Mouse (Mus musculus) liver, embryonic 11.5 days (tissue): ENCODE data around the gene Tmbim6. TPM values are rescaled to one million over a fixed set of nuclear protein-coding genes. Genes with fewer than 3 reads are reported as not detected.
"Not testable (repeated sequence)": the region's sequence is repeated elsewhere in the genome, so short reads cannot be mapped to it uniquely, and the experiment has no call there.

Source experiments
- ATAC-seq: fragments of 200-750 bp; cut with Nextera tagmentation; replicated peaks from 2 replicates; pipeline ENCODE4 v1.8.0; 2017; ENCODE audit warnings: moderate number of reproducible peaks, mild to moderate bottlenecking, moderate TSS enrichment, moderate library complexity; ENCODE audit not compliant: low FRiP score
- DNase-seq: peaks from one replicate; pipeline ENCODE4 v3.0.0-alpha.2; 2017; ENCODE audit warnings: low spot score
- H3K27ac ChIP-seq: fragments of 300-500 bp; sonication (generic); 2 replicates; pipeline ENCODE4 v1.5.1; 2014; ENCODE audit warnings: mild to moderate bottlenecking, low read depth, low read length, control low read depth
- H3K27me3 ChIP-seq: fragments of 300-500 bp; sonication (generic); replicated peaks from 2 replicates; pipeline ENCODE4 v1.6.1; 2014; ENCODE audit warnings: low read length, mixed read lengths; ENCODE audit not compliant: control insufficient read depth, insufficient read depth
- H3K36me3 ChIP-seq: fragments of 300-500 bp; sonication (generic); 2 replicates; pipeline ENCODE4 v1.6.1; 2014; ENCODE audit warnings: mild to moderate bottlenecking, low read length, moderate library complexity, mixed read lengths; ENCODE audit not compliant: control insufficient read depth, insufficient read depth
- H3K4me1 ChIP-seq: fragments of 300-500 bp; sonication (generic); replicated peaks from 2 replicates; pipeline ENCODE4 v1.6.1; 2014; ENCODE audit warnings: low read length, mixed read lengths; ENCODE audit not compliant: control insufficient read depth, insufficient read depth
- H3K4me2 ChIP-seq: fragments of 300-500 bp; sonication (generic); 2 replicates; pipeline ENCODE4 v1.6.1; 2014; ENCODE audit warnings: mild to moderate bottlenecking, control low read depth, moderate library complexity
- H3K4me3 ChIP-seq: fragments of 300-500 bp; sonication (generic); 2 replicates; pipeline ENCODE4 v1.5.1; 2014; ENCODE audit warnings: low read depth, low read length, control low read depth
- H3K9ac ChIP-seq: fragments of 300-500 bp; sonication (generic); 2 replicates; pipeline ENCODE4 v1.6.1; 2014; ENCODE audit warnings: low read depth, low read length, control low read depth
- H3K9me3 ChIP-seq: fragments of 300-500 bp; sonication (generic); 2 replicates; pipeline ENCODE4 v1.6.1; 2016; ENCODE audit warnings: low read length, inconsistent platforms, mixed read lengths; ENCODE audit not compliant: control insufficient read depth
- WGBS: fragments of 180-500 bp; shearing (Covaris S2); extraction: QIAGEN DNeasy Blood & Tissue Kit; methylation state at CpG from one replicate; pipeline ENCODE4 v1.1.7; 2014; 5-methylcytosine and 5-hydroxymethylcytosine counted together
- polyA plus RNA-seq: library from polyadenylated mRNA; unstranded; fragments of >200 nt; fragmentation: Nextera tagmentation; extraction: Ambion mirVana; gene quantifications from 2 replicates; pipeline ENCODE4 v1.2.1, GENCODE M21; 2014

The Tmbim6 gene
- polyA plus RNA-seq, 1 experiment from 2014 or later: 256 TPM

GRCm38 (mm10) chr15:99375036-99375435, 17.6 kb upstream of the Tmbim6 start:
- Histone ChIP-seq H3K27ac (no peak overlapping the region), H3K4me1 (peaks cover under 1% of the 10 kb centered on the region; the same call in 1 of the 2 replicates), H3K36me3 (no peaks in the 10 kb centered on the region), H3K9ac (no peak overlapping the region), H3K27me3 (peaks cover under 1% of the 10 kb centered on the region), H3K4me3 (no peak overlapping the region), H3K9me3 (no peaks in the 10 kb centered on the region), H3K4me2 (no peak overlapping the region)
- DNase-seq: no peak
- WGBS: 88% methylated on average over 5 of the region's 5 CpGs
- ATAC-seq: no peak

GRCm38 (mm10) chr15:99375581-99375980, 17.1 kb upstream of the Tmbim6 start:
- Histone ChIP-seq H3K4me1 (no peaks in the 10 kb centered on the region), H3K27me3 (no peaks in the 10 kb centered on the region), H3K9ac (no peak overlapping the region), H3K36me3 (no peaks in the 10 kb centered on the region), H3K27ac (no peak overlapping the region), H3K9me3 (no peaks in the 10 kb centered on the region), H3K4me2 (no peak overlapping the region), H3K4me3 (no peak overlapping the region)
- 86% methylated on average over 3 of the region's 3 CpGs for WGBS
- DNase-seq (no peak), ATAC-seq (no peak)

GRCm38 (mm10) chr15:99376240-99376639, 16.4 kb upstream of the Tmbim6 start:
- no peak overlapping the region for H3K27ac ChIP-seq
- no peaks in the 10 kb centered on the region for H3K9me3 ChIP-seq
- no peak overlapping the region for H3K4me2 ChIP-seq
- no peak for ATAC-seq
- H3K36me3 ChIP-seq: no peaks in the 10 kb centered on the region
- H3K4me3 ChIP-seq: no peak overlapping the region
- H3K27me3 ChIP-seq: no peaks in the 10 kb centered on the region
- DNase-seq: no peak
- 91% methylated on average over 5 of the region's 5 CpGs for WGBS
- H3K4me1 ChIP-seq: no peaks in the 10 kb centered on the region
- H3K9ac ChIP-seq: no peak overlapping the region

GRCm38 (mm10) chr15:99382893-99383292, 9.8 kb upstream of the Tmbim6 start:
- H3K36me3 ChIP-seq: no peaks in the 10 kb centered on the region
- ATAC-seq: no peak
- H3K9ac ChIP-seq: no peak overlapping the region
- no peaks in the 10 kb centered on the region for H3K4me1 ChIP-seq
- H3K27me3 ChIP-seq: no peaks in the 10 kb centered on the region
- H3K9me3 ChIP-seq: no peaks in the 10 kb centered on the region
- no peak overlapping the region for H3K27ac ChIP-seq
- H3K4me2 ChIP-seq: no peak overlapping the region
- no peak overlapping the region for H3K4me3 ChIP-seq
- no peak for DNase-seq

GRCm38 (mm10) chr15:99384071-99384470, 8.6 kb upstream of the Tmbim6 start:
- no peak overlapping the region for H3K27ac ChIP-seq
- no peak for ATAC-seq
- H3K4me2 ChIP-seq: no peak overlapping the region
- no peaks in the 10 kb centered on the region for H3K27me3 ChIP-seq
- H3K36me3 ChIP-seq: no peaks in the 10 kb centered on the region
- 67% methylated on average over 6 of the region's 6 CpGs for WGBS
- no peaks in the 10 kb centered on the region for H3K4me1 ChIP-seq
- no peak overlapping the region for H3K4me3 ChIP-seq
- no peak for DNase-seq
- no peak overlapping the region for H3K9ac ChIP-seq
- H3K9me3 ChIP-seq: no peaks in the 10 kb centered on the region

- not testable (repeated sequence) for H3K4me1 ChIP-seq, H3K4me3 ChIP-seq, H3K27me3 ChIP-seq, H3K27ac ChIP-seq, H3K9ac ChIP-seq, DNase-seq, ATAC-seq, H3K9me3 ChIP-seq, H3K36me3 ChIP-seq, H3K4me2 ChIP-seq
- WGBS: 70% methylated on average over 3 of the region's 3 CpGs
Measured at GRCm38 (mm10) chr15:99386110-99386509, 6.6 kb upstream of the Tmbim6 start.

GRCm38 (mm10) chr15:99386796-99387195, 5.9 kb upstream of the Tmbim6 start:
- H3K4me1 ChIP-seq: peaks cover 5% of the 10 kb centered on the region
- ATAC-seq: no peak
- no peak for DNase-seq
- H3K4me2 ChIP-seq: no peak overlapping the region
- H3K9ac ChIP-seq: no peak overlapping the region
- WGBS: 71% methylated on average over 3 of the region's 3 CpGs
- no peaks in the 10 kb centered on the region for H3K9me3 ChIP-seq
- H3K27me3 ChIP-seq: no peaks in the 10 kb centered on the region
- no peak overlapping the region for H3K4me3 ChIP-seq
- no peak overlapping the region for H3K27ac ChIP-seq
- no peaks in the 10 kb centered on the region for H3K36me3 ChIP-seq

- no peak for ATAC-seq
- Histone ChIP-seq H3K27me3 (no peaks in the 10 kb centered on the region), H3K4me3 (no peak overlapping the region), H3K9ac (no peak overlapping the region), H3K27ac (no peak overlapping the region), H3K9me3 (no peaks in the 10 kb centered on the region), H3K4me1 (peaks cover 10% of the 10 kb centered on the region), H3K36me3 (no peaks in the 10 kb centered on the region), H3K4me2 (no peak overlapping the region)
- 62% methylated on average over 4 of the region's 4 CpGs for WGBS
- no peak for DNase-seq
Measured at GRCm38 (mm10) chr15:99387976-99388375, 4.7 kb upstream of the Tmbim6 start.

- H3K36me3 ChIP-seq: no peaks in the 10 kb centered on the region
- H3K9ac ChIP-seq: no peak overlapping the region
- H3K4me1 ChIP-seq: peaks cover 30% of the 10 kb centered on the region
- H3K27me3 ChIP-seq: no peaks in the 10 kb centered on the region
- H3K4me2 ChIP-seq: peak overlapping the region; percentile 11; the same call in 1 of the 2 replicates
- 41% methylated on average over 7 of the region's 7 CpGs for WGBS
- DNase-seq (no peak), ATAC-seq (no peak)
- H3K9me3 ChIP-seq: no peaks in the 10 kb centered on the region
- H3K27ac ChIP-seq: no peak overlapping the region
- no peak overlapping the region for H3K4me3 ChIP-seq
Measured at GRCm38 (mm10) chr15:99390472-99391401, 1.9 kb upstream of the Tmbim6 start.
